Mouse (Mus musculus): ENCODE data around the gene Glipr1l1. TPM values are rescaled to one million over a fixed set of nuclear protein-coding genes. Genes with fewer than 3 reads are reported as not detected.
"Not testable (repeated sequence)": the region's sequence is repeated elsewhere in the genome, so short reads cannot be mapped to it uniquely, and the experiment has no call there.

Gene Glipr1l1
- not detected in 2 replicates for polyA plus RNA-seq (2016; fragmentation: Nextera tagmentation; extraction: Ambion mirVana)

DNA sequence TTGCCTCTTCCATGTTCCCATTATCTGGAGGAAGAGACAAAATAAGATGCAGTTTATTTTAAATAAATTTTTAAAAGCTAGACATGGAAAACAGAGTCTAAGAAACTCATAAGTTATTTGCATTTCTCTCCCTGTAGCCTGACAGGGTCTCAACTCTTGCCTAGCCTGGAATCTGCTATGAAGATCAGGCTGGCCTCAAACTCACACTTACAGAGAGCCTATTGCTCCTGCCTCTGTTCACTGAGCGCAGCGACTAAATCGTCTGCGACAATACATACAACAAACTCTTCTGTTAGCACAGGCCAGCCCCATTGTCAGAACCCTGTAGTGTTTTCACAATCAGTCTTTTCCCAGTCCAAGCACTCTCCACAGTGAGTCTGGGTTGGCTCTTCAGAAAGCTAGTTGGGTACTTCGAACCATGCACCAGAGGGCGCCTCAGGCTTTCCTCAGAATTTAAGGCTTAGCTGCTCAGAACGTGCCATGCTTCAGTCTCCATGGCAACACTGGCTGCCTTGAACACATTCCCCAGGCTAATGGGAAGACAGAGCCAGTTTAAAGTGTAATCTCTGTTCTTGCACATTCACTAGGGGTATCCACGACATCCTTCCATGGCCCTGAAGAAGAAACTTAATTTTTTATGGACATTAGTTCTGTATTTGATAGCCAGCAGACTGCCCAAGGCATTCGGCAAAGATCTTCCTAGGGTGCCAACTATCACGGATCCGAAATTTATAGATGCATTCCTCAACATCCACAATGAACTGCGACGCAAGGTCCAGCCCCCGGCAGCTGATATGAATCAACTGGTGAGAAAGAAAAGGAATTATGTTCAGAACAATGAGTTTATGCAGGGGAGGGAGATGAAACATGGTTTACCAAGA lies at the start of gene Glipr1l1:
Gene Glipr1l1, plus strand, starts transcription at position 488 of the 881 bp plus-strand sequence.
- H3K4me1 ChIP-seq: no peaks in the 10 kb centered on the region
- H3K4me3 ChIP-seq: no peak within 1 kb of the TSS
- H3K27me3 ChIP-seq (replicated peaks; ENCODE audit: low read depth, poor library complexity, severe bottlenecking): no peaks in the 10 kb centered on the region
- WGBS: 57% methylated on average over 14 of the region's 14 CpGs
- peak; percentile 72 for DNase-seq (ENCODE audit: low spot score)
- H3K27ac ChIP-seq (replicated peaks): no peak within 1 kb of the TSS
- H3K9me3 ChIP-seq: no peaks in the 10 kb centered on the region
- H3K36me3 ChIP-seq (replicated peaks): no peaks in the 10 kb centered on the region

DNA sequence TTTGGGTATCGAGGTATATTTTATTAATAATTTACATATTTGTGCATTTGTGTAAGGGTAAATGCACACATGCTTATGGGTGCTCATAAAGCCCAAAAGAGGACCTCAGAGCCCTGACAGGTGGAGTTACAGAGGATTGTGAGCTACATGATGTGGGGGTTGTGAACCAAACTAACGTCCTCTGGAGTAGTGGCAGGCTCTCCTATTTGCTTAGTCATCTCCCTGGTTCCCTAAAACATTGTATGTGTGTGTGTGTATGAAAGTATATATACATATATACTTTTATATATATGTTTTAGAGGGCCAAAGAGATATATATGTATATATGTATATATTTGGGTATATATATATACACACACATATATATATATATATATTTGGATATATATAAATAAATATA lies 36.4 kb upstream of the Glipr1l1 start:
- WGBS: 79% methylated on average over 2 of the region's 2 CpGs
- Histone ChIP-seq H3K4me1 (no peaks in the 10 kb centered on the region), H3K4me3 (no peak overlapping the region), H3K27ac (replicated peaks) (no peak overlapping the region), H3K36me3 (replicated peaks) (no peaks in the 10 kb centered on the region), H3K9me3 (no peaks in the 10 kb centered on the region), H3K27me3 (replicated peaks; ENCODE audit: low read depth, poor library complexity, severe bottlenecking) (no peaks in the 10 kb centered on the region)
- DNase-seq (ENCODE audit: low spot score): no peak

DNA sequence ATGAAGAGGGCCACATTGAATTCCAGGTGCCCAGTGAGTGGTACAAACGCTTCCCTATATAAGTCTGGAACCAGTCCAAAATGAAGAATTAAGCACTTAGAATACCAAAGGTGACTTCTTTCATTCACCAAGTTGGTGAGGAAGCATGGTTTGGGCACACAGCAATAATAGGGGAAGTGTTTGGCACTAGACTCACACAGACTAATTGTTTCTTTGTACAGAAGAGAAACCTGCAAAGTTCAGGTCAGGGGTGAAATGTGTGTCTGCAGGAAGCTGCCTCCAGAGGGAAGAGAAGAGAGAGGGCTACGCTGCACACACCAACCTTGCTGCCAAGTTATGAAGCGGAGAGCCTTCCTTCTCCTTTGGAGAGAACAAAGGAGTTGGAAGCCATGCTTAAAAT lies 31.3 kb upstream of the Glipr1l1 start:
- not testable (repeated sequence) for H3K27me3 ChIP-seq (replicated peaks; ENCODE audit: low read depth, poor library complexity, severe bottlenecking); H3K36me3 ChIP-seq (replicated peaks); H3K4me3 ChIP-seq; H3K9me3 ChIP-seq; DNase-seq (ENCODE audit: low spot score); H3K4me1 ChIP-seq; H3K27ac ChIP-seq (replicated peaks)
- 82% methylated on average over 3 of the region's 3 CpGs for WGBS

DNA sequence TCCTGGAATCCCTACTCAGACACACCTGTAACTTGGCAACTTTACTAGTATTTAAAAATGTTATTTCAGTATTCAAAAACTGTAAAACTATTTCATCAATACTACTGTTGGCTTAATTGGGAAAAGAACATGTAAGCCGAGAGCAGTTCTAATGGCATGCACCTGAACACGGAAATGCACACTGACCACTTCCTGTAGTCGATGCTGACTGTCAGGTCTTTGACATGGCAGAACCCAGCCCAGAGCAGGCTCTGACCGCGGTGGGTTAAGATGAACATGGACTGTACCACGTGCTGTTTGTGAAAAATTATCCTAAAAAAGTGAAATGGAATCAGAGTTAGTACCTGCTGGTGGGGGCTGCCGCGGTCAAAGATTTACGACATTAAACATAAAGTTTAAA lies 16.5 kb upstream of the Glipr1l1 start:
- 83% methylated on average over 9 of the region's 9 CpGs for WGBS
- not testable (repeated sequence) for H3K27me3 ChIP-seq (replicated peaks; ENCODE audit: low read depth, poor library complexity, severe bottlenecking); H3K4me3 ChIP-seq; H3K27ac ChIP-seq (replicated peaks); H3K36me3 ChIP-seq (replicated peaks); DNase-seq (ENCODE audit: low spot score); H3K4me1 ChIP-seq; H3K9me3 ChIP-seq

DNA sequence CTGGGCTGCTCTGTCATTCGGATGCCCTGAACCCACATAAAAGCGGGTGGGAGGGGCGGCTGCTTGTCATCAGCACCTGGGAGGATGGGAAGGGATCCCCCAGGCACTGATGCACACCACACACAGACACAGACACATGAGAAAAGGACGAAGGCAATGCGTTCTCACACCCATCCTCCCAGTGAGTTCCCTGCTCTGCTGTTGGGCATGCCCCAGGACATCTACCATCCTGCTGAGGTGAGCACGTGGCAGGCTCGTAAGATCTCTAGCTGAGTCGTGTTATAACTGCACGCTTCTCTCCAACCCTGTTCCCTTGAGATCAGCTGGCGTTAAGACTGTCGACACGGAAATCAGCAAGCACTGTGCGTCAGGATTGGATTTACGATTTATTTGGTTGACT lies 15.7 kb upstream of the Glipr1l1 start:
- not testable (repeated sequence) for DNase-seq (ENCODE audit: low spot score); H3K9me3 ChIP-seq; H3K4me3 ChIP-seq; H3K4me1 ChIP-seq; H3K36me3 ChIP-seq (replicated peaks); H3K27ac ChIP-seq (replicated peaks); H3K27me3 ChIP-seq (replicated peaks; ENCODE audit: low read depth, poor library complexity, severe bottlenecking)
- 61% methylated on average over 14 of the region's 14 CpGs for WGBS

DNA sequence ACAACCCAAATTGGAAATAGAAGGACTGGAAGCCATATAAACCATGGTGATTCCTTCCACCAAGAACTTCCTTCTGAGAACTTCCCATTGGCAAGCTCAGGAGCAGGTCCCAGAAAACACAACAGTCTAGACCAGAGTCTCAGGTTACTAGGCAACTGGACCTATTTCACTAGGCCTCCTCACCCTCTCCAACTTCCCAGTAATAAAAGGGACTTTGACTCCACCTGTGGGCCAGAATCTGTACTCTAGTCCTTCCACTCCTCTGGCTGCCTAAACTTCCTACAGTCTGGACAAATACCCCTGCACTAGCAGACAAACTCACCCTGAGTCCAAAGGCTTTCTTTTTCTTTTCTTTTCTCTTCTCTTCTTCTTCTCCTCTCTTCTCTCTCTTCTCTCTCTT lies 8.8 kb upstream of the Glipr1l1 start:
- Histone ChIP-seq H3K36me3 (replicated peaks) (no peaks in the 10 kb centered on the region), H3K27me3 (replicated peaks; ENCODE audit: low read depth, poor library complexity, severe bottlenecking) (no peaks in the 10 kb centered on the region), H3K9me3 (no peaks in the 10 kb centered on the region), H3K4me1 (no peaks in the 10 kb centered on the region), H3K27ac (replicated peaks) (no peak overlapping the region), H3K4me3 (no peak overlapping the region)
- DNase-seq (ENCODE audit: low spot score): no peak

DNA sequence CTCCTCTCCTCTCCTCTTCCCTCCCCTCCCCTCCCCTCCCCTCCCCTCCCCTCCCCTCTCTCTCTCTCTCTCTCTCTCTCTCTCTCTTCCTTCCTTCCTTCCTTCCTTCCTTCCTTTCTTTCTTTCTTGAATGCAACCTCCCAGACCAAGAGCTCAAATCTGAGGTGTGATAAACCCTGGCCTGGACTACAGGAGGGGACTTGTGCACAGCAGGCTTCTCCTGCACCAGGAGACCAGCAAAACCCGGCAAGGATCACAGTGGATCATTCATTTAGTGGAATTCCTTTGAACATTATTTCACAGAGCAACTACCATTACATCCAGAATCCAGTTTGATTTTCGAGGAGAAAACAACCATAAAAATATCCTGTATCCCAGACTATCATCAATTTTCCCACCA lies 8.0 kb upstream of the Glipr1l1 start:
- DNase-seq (ENCODE audit: low spot score): peak; percentile 54
- WGBS: 74% methylated on average over 2 of the region's 2 CpGs

DNA sequence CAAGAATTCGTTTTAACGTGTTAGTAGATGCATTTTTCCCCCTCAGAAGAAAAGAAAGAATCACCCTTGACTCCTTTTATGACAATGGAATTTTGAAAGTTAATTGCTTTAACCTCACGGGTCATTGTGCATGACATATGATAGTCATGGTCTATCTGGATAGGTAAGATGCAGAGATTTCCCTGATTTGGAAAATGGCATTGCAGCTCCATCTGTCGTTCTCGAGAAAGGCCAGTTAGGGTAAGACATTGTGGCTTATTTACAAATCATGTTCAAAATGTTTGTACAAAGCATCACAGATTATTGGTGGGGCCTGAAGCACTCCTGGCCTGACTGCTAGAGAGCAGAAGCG lies 570 bp downstream of the Glipr1l1 start:
- not testable (repeated sequence) for H3K4me1 ChIP-seq; H3K27me3 ChIP-seq (replicated peaks; ENCODE audit: low read depth, poor library complexity, severe bottlenecking); H3K36me3 ChIP-seq (replicated peaks); H3K27ac ChIP-seq (replicated peaks); H3K9me3 ChIP-seq; H3K4me3 ChIP-seq; DNase-seq (ENCODE audit: low spot score)
- WGBS: 88% methylated on average over 6 of the region's 6 CpGs

More for the DNA sequence above, 8.0 kb upstream of the Glipr1l1 start:
- H3K4me1 ChIP-seq; H3K36me3 ChIP-seq (replicated peaks); H3K27me3 ChIP-seq (replicated peaks; ENCODE audit: low read depth, poor library complexity, severe bottlenecking); H3K4me3 ChIP-seq; H3K27ac ChIP-seq (replicated peaks); H3K9me3 ChIP-seq: not testable (repeated sequence)

DNA sequence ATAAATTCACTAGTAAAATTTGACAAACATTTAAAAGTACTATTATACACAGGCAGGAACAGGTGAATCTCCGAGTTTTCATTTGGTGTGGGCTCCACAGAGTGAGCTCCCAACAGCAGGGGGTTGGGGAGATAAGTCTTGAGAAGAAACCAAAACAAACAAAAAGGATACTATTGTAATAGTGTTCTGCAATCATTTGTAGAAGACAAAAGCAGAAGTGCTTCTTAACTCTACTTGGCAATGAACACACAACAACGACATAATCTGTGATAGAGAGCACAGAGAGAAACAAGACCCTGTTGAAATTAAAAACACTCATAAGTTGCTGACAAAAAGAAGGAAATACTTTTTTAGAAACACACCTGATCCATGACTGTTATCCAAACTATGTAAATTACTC lies 20.1 kb downstream of the Glipr1l1 start:
- no peaks in the 10 kb centered on the region for H3K9me3 ChIP-seq
- no peaks in the 10 kb centered on the region for H3K36me3 ChIP-seq (replicated peaks)
- no peak for DNase-seq (ENCODE audit: low spot score)
- WGBS: 56% methylated on average over 2 of the region's 2 CpGs
- H3K4me1 ChIP-seq: no peaks in the 10 kb centered on the region
- H3K27me3 ChIP-seq (replicated peaks; ENCODE audit: low read depth, poor library complexity, severe bottlenecking): no peaks in the 10 kb centered on the region
- H3K4me3 ChIP-seq: no peak overlapping the region
- no peak overlapping the region for H3K27ac ChIP-seq (replicated peaks)

DNA sequence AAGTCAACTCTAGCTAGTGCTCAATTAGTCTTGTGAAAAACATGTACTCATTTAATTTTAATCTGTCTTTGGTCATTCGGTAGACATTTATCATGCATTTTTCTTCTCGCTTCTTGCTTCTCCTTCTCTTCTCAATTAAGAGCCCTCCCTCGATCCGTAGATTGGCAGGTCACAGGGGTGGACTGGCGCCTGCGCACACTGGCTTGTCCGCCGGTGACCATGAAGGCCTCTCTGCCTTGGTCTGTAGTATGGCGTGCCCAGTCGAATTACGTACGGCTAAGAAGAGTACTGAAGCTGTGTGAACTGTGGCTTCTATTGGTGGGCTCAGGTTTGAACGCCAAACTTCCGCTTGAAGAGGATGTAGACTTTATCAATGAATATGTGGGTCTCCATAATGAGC lies 23.2 kb downstream of the Glipr1l1 start, which contains the start of gene Glipr1l2:
Gene Glipr1l2, plus strand, starts transcription at position 198 of the 400 bp plus-strand sequence.
- H3K4me3 ChIP-seq: no peak within 1 kb of the TSS
- DNase-seq (ENCODE audit: low spot score): no peak
- no peaks in the 10 kb centered on the region for H3K9me3 ChIP-seq
- H3K27me3 ChIP-seq (replicated peaks; ENCODE audit: low read depth, poor library complexity, severe bottlenecking): no peaks in the 10 kb centered on the region
- H3K4me1 ChIP-seq: no peaks in the 10 kb centered on the region
- no peaks in the 10 kb centered on the region for H3K36me3 ChIP-seq (replicated peaks)
- no peak within 1 kb of the TSS for H3K27ac ChIP-seq (replicated peaks)
- WGBS: 93% methylated on average over 14 of the region's 14 CpGs

DNA sequence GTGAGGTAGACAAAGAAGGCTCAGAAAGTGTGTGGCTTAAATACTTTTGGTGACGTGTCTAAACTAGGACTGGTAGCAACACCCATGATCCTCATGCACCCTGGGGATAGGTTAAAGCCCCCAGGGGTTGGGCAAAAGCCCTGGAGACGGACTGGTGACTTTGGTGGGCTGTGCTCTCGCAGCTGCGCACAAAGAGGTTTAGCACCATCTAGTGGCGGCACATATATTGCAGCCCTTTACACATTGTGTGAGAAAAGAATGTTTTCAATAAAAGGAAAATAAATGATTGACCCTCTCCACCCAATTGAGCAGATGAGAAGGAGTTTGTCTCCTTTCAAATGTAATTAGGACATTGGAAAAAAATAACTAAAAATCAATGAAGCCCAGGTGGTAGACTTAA lies 45.8 kb downstream of the Glipr1l1 start:
- DNase-seq (ENCODE audit: low spot score): peak; percentile 59
- peaks cover 14% of the 10 kb centered on the region for H3K9me3 ChIP-seq
- 8% methylated on average over 5 of the region's 5 CpGs for WGBS
- not testable (repeated sequence) for H3K27ac ChIP-seq (replicated peaks); H3K36me3 ChIP-seq (replicated peaks); H3K27me3 ChIP-seq (replicated peaks; ENCODE audit: low read depth, poor library complexity, severe bottlenecking); H3K4me3 ChIP-seq; H3K4me1 ChIP-seq

DNA sequence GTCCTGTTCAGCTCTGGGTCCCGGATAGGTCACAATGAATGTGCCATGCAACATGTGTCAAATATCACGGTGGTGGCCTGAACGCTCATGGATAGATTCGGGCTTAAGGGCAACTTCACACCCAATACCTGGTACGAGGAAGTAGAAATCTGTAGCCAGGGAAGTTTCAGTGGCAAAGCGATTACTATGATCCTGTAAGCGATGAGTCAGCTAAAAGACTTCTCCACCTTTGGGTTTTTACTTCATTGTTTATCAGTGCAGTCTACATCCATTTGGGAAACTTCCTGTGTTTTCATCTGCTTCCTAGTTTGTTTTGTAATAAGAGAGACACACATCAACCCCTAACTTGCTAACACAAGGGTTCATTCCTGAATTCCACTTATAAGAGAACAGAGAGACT lies 50.4 kb downstream of the Glipr1l1 start:
- Histone ChIP-seq H3K4me1 (no peaks in the 10 kb centered on the region), H3K4me3 (no peak overlapping the region), H3K9me3 (no peaks in the 10 kb centered on the region), H3K27ac (replicated peaks) (no peak overlapping the region), H3K36me3 (replicated peaks) (no peaks in the 10 kb centered on the region), H3K27me3 (replicated peaks; ENCODE audit: low read depth, poor library complexity, severe bottlenecking) (no peaks in the 10 kb centered on the region)
- WGBS: 93% methylated on average over 7 of the region's 7 CpGs
- no peak for DNase-seq (ENCODE audit: low spot score)

DNA sequence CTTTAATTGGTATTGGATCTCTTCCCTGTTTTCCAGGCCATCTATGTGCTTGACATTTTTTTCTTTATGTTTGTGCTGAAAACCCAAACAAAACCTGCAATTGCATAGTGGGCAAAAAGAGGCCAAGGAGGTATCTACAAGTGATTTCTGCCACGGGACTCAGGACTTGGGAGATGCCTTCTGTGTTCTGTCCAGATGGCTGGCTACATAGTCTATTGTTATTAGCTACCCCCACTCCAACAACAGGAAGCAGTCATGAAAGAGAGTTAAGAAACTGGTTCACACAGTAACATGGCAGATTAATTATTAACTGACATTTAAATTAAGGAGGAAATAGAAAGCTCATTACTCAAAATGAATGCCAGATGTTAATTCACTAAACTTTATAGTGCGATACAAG lies 65.1 kb downstream of the Glipr1l1 start:
- H3K36me3 ChIP-seq (replicated peaks); H3K4me1 ChIP-seq; H3K27ac ChIP-seq (replicated peaks); H3K27me3 ChIP-seq (replicated peaks; ENCODE audit: low read depth, poor library complexity, severe bottlenecking); H3K4me3 ChIP-seq; DNase-seq (ENCODE audit: low spot score); H3K9me3 ChIP-seq: not testable (repeated sequence)
- 52% methylated on average over 2 of the region's 2 CpGs for WGBS
